ENCODE assay signal across 8 mouse cellular contexts in the genomic region with DNA sequence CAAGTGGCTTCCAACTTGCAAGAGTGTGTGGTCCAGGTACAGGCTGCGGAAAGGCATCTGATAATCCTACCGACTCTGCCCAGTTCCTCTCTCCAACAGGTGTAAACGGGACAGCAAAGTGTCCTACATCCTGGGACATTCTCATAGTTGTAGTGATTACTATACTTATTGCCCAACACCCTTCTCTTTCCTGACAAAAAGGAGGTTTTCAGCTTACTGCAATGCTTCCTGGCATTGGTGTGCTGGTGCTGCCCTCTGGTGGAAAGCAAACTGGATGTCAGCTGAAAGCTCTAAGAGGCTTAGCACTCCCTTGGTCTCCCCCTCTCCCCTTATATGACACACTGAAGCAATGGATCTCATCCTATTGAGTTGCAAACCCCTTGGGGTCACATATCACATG. TPM values are rescaled to one million over a fixed set of nuclear protein-coding genes. Genes with fewer than 3 reads are reported as not detected.
DNase-seq lines count a peak whose midpoint lies in the region; ATAC-seq lines count a peak whose summit lies in the region.

No protein-coding gene starts in this region.

- no peaks in the 10 kb centered on the region for H3K4me1 ChIP-seq in lung, embryonic 16.5 days (replicated peaks; ENCODE audit: control insufficient read depth, insufficient read depth, low read length)

- H3K4me2 ChIP-seq in lung, embryonic 16.5 days (ENCODE audit: low read depth, low read length): no peak overlapping the region

- H3K36me3 ChIP-seq in lung, embryonic 16.5 days (ENCODE audit: control insufficient read depth, insufficient read depth, low read length): peaks cover 4% of the 10 kb centered on the region; the same call in 1 of the 2 replicates

- H3K27ac ChIP-seq in lung, embryonic 16.5 days (ENCODE audit: low read length): no peak overlapping the region

- peaks cover 2% of the 10 kb centered on the region; the same call in 1 of the 2 replicates for H3K9me3 ChIP-seq in lung, embryonic 16.5 days (ENCODE audit: control insufficient read depth, low read length)

- DNase-seq in T-cell, adult 2 months (ENCODE audit: low spot score): peak; percentile 26
- DNase-seq in embryo, embryonic 10.5 days (ENCODE audit: low spot score): peak; percentile 48
- peak; percentile 67 for DNase-seq in heart, postnatal 4 days
- DNase-seq in layer of hippocampus, adult 18-20 months (ENCODE audit: low spot score in 2 of 2): peak; percentile 19 to 59
- peak; percentile 23 for DNase-seq in ovary, postnatal 14 days (ENCODE audit: low spot score)
- peak; percentile 78 for DNase-seq in thymus, postnatal 4 days

- H3K9ac ChIP-seq in lung, embryonic 16.5 days (ENCODE audit: low read length): no peak overlapping the region

- 72% methylated on average over 3 of the region's 3 CpGs for WGBS in lung, embryonic 16.5 days

- H3K27me3 ChIP-seq in lung, embryonic 16.5 days (ENCODE audit: control insufficient read depth, insufficient read depth, low read depth, low read length): no peaks in the 10 kb centered on the region

- ATAC-seq in CD4-positive, CD25-positive, alpha-beta regulatory T cell, adult 4 months: peak; percentile 56
- peak; percentile 31; the same call in 1 of the 2 replicates for ATAC-seq in lung, embryonic 16.5 days (ENCODE audit: low read depth)

- H3K4me3 ChIP-seq in lung, embryonic 16.5 days (ENCODE audit: low read length): no peak overlapping the region

RNA-seq across cellular contexts. Expression of gene Pdha1, which starts 21.6 kb away (rescaled TPM):
- polyA plus RNA-seq in CD4-positive, CD25-positive, alpha-beta regulatory T cell, adult 4 months (2017; shearing (Covaris generic)): 100 to 1,000 TPM; 170 to 198 TPM
- 100 to 1,000 TPM; 625 to 708 TPM for total RNA-seq in heart, postnatal 4 days (2021)
- total RNA-seq in layer of hippocampus, adult 18-20 months (2021): 100 to 1,000 TPM; 224 to 234 TPM
- 130 and 131 TPM in 2 replicates for polyA plus RNA-seq in lung, embryonic 16.5 days (2015; fragmentation: Nextera tagmentation; extraction: Ambion mirVana)

Comparison
In these comparisons a context has a peak if more than half of its experiments do, and no peak if none do; other contexts are left out.
1. DNase-seq: peak in every context shown above with its lines; median percentile 78 in thymus, postnatal 4 days; 67 in heart, postnatal 4 days; 48 in embryo, embryonic 10.5 days; 39 in layer of hippocampus, adult 18-20 months; 26 in T-cell, adult 2 months; 23 in ovary, postnatal 14 days.